Mouse (Mus musculus): ENCODE results near the gene Klk1.
A peak's percentile ranks its signal among the peaks of the same experiment; 100 is the strongest.
"Not testable (repeated sequence)": the region's sequence is repeated elsewhere in the genome, so short reads cannot be mapped to it uniquely, and the experiment has no call there.

Klk1 gene

GRCm38 (mm10) chr7:44225076-44225475 lies at the start of gene Klk1:
Gene Klk1, plus strand, starts transcription at chr7:44225360.
- DNase-seq = peak; percentile 32 to 85

GRCm38 (mm10) chr7:44179299-44180045 lies 45.7 kb upstream of the Klk1 start:
- DNase-seq = peak; percentile 27 to 62

- DNase-seq = peak in 1 of 2 experiments; percentile 65
Measured at GRCm38 (mm10) chr7:44186516-44186915, 38.6 kb upstream of the Klk1 start.

- DNase-seq = not testable (repeated sequence)
Measured at GRCm38 (mm10) chr7:44187936-44188335, 37.2 kb upstream of the Klk1 start, which contains the start of gene Klk1b24. Gene Klk1b24, plus strand, starts transcription at chr7:44188236.

- DNase-seq = not testable (repeated sequence)
Measured at GRCm38 (mm10) chr7:44193466-44193865, 31.7 kb upstream of the Klk1 start.

- no peak for DNase-seq
Measured at GRCm38 (mm10) chr7:44197891-44198290, 27.3 kb upstream of the Klk1 start, which contains the start of gene Klk1b3. Gene Klk1b3, plus strand, starts transcription at chr7:44198191.

GRCm38 (mm10) chr7:44207135-44207534 lies 18.0 kb upstream of the Klk1 start, which contains the start of gene Klk1b4:
Gene Klk1b4, plus strand, starts transcription at chr7:44207435.
- not testable (repeated sequence) for DNase-seq

- no peak for DNase-seq
Measured at GRCm38 (mm10) chr7:44208307-44208706, 16.9 kb upstream of the Klk1 start.

GRCm38 (mm10) chr7:44215645-44216044 lies 9.5 kb upstream of the Klk1 start, which contains the start of gene Klk1b5:
Gene Klk1b5, plus strand, starts transcription at chr7:44215945.
- DNase-seq = no peak

GRCm38 (mm10) chr7:44221601-44222000 lies 3.6 kb upstream of the Klk1 start:
- not testable (repeated sequence) for DNase-seq

- DNase-seq = not testable (repeated sequence)
Measured at GRCm38 (mm10) chr7:44222335-44222734, 2.8 kb upstream of the Klk1 start.

GRCm38 (mm10) chr7:44235909-44236308 lies 10.7 kb downstream of the Klk1 start, which contains the start of gene Gm36864:
Gene Gm36864, plus strand, starts transcription at chr7:44236177.
- DNase-seq = no peak

GRCm38 (mm10) chr7:44239913-44240312 lies 14.8 kb downstream of the Klk1 start:
- DNase-seq = no peak

GRCm38 (mm10) chr7:44240712-44241111 lies 15.6 kb downstream of the Klk1 start:
- no peak for DNase-seq

- DNase-seq = no peak
Measured at GRCm38 (mm10) chr7:44241163-44241562, 16.0 kb downstream of the Klk1 start.

GRCm38 (mm10) chr7:44244080-44244479 lies 18.9 kb downstream of the Klk1 start:
- DNase-seq = no peak

GRCm38 (mm10) chr7:44246055-44246983 lies 21.2 kb downstream of the Klk1 start, which contains the start of the genes 1700028J19Rik and 2410002F23Rik:
Gene 1700028J19Rik, minus strand, starts transcription at chr7:44246695.
Gene 2410002F23Rik, plus strand, starts transcription at chr7:44246722.
- peak; percentile 91 to 93 for DNase-seq

GRCm38 (mm10) chr7:44246984-44247470 lies 21.9 kb downstream of the Klk1 start:
- peak; percentile 18 to 55 for DNase-seq

- no peak for DNase-seq
Measured at GRCm38 (mm10) chr7:44247971-44248370, 22.8 kb downstream of the Klk1 start.

GRCm38 (mm10) chr7:44249248-44249647 lies 24.1 kb downstream of the Klk1 start:
- no peak for DNase-seq

GRCm38 (mm10) chr7:44250732-44251275 lies 25.6 kb downstream of the Klk1 start:
- not testable (repeated sequence) for DNase-seq

GRCm38 (mm10) chr7:44253023-44253616 lies 28.0 kb downstream of the Klk1 start:
- DNase-seq = no peak
